Mouse (Mus musculus): ENCODE results near the gene Ttll7.

Ttll7 gene

DNA sequence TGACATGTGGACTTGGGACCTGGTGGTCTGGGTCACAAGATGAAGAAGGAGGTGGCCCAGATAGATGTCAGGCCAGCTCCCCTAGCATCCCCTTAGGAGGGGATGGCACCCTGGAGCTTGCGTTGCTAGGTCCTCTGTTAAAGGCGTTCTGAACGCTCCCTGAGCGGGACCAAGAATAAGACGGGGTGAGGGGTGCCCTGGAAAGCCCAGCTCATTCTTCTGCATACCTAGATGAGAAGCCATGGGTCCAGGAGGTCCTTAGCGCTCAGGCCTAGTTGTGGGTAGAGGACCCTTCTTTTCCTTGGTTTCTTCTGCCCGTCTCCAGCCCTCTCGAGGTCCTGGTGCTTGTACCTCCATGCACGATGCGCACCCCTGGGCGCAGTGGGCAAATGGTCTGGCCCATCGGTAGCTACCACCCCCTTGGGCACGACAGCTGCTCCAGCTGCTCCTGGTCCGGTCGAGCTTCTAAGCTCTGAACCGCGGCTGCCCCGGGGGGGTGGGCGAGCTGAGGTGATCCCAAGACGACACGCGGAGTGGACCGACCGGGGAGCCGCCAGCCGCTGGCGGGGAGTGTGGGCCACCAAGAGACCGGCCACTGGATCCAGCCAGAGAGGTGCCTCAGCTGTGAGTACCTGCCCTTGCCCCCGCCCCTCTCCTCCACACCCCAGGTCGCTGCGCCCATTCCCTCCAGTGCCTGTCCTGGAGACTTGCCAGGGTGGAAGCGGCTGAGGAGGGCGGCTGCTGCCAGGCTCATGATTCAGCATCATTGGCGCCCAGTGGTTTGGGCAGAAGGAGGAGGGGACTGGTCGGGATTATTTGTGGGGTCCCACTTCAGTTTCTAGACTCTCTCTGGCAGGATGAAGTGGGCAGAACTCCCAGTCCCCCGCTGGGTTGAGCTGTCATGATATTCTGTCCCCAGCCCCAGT, at the start of gene Ttll7:
Gene Ttll7, plus strand, starts transcription at position 402 of the 926 bp plus-strand sequence.
- DNase-seq (ENCODE audit: low read depth, low spot score) = no peak
- H3K27me3 ChIP-seq (ENCODE audit: control insufficient read depth, insufficient read depth, low read length, poor library complexity, severe bottlenecking) = no peaks in the 10 kb centered on the region
- no peaks in the 10 kb centered on the region for H3K36me3 ChIP-seq (ENCODE audit: control insufficient read depth, insufficient read depth, low read length, poor library complexity, severe bottlenecking)

DNA sequence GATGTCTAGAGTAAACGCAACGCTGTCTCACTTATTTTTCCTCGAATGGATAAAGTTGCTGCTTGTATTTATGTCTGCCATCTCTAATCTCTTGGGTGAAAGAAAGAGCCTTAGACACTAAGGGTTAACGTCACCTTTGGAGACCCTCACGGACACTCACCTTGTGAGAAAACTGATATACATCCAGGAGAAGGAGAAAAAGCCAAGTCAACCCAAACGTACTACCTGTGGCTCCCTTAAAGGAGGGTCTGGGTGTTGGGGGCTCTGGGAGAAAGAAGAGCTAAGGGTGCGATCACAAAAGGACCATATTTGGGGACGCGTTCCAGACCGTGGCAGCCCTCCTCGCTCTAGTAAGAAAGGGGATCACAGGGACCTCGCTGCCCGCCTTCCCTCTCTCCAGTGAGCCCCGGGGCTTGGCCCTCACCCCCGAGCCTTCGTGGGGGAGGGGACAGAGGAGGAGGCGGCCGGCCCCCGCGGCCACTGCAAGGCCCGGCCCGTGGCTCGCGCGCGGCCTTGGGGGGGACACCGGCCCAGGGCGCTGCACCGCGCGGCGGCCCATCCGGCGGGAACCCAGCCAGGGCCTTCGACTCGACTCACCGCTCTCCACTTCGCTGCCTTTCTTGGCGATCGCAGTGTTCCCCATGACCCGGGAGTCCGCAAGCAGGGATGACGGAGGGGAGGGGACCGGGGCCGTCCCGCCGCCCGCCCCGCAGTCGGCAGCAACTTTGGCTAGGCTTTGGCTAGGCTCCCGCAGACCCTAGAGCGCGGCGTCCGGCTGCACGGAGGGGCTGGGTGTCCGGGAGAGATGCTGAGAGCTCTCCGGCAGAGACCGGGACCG, 39.9 kb upstream of the Ttll7 start:
- Histone ChIP-seq H3K27me3 (ENCODE audit: control insufficient read depth, insufficient read depth, low read length, poor library complexity, severe bottlenecking) (no peaks in the 10 kb centered on the region), H3K36me3 (ENCODE audit: control insufficient read depth, insufficient read depth, low read length, poor library complexity, severe bottlenecking) (no peaks in the 10 kb centered on the region)
- no peak for DNase-seq (ENCODE audit: low read depth, low spot score)

DNA sequence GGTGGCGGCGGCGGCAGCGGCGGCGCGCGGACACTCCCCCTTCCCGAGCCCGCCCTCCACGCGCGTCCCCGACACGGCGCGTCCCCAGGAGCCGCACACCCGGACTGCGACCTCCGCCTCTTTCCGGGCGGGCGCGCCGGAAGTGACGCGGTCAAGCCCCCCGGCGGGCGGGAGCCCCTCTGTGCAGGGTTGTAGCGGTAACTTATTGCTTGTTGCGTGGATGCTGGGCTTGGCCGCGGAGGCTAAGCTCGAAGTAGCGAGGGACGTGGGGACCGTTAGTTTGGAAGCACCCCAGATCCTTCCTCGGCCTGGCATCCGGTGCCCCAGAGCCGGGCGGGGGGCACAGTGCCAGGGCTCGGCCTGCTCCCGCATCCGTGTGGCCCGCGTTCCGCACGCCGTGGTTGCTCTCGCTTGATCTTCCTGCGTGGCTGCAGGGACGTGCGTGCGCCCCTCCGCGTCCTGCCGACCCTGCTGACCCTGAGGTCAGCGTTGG, 39.2 kb upstream of the Ttll7 start, which contains the start of gene Prkacb:
Gene Prkacb, minus strand, starts transcription at position 90 of the 493 bp plus-strand sequence.
- peak; percentile 85 for DNase-seq (ENCODE audit: low read depth, low spot score)
- H3K36me3 ChIP-seq (ENCODE audit: control insufficient read depth, insufficient read depth, low read length, poor library complexity, severe bottlenecking) = no peaks in the 10 kb centered on the region

DNA sequence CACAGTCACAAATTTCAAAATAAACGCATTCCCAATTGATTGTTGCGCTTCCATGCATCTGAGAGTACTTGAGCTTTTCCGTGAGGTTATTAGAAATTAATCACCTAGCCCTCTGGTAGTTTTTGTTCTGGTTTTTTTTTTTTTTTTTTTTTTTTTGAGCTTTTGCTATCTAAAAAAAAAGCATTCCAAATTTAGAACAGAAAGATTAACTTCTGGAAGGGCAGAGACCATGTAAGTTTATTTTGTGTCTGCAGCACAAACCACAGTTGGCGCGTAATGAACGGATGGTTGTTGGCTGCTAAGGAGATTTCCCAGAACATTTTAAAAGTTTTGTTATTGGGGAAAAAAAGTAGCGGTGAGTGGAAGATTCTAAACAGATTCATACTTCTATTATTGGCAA, 38.5 kb upstream of the Ttll7 start:
- H3K36me3 ChIP-seq (ENCODE audit: control insufficient read depth, insufficient read depth, low read length, poor library complexity, severe bottlenecking) = no peaks in the 10 kb centered on the region
- DNase-seq (ENCODE audit: low read depth, low spot score) = no peak

More for the DNA sequence above, 39.2 kb upstream of the Ttll7 start, which contains the start of gene Prkacb:
- H3K27me3 ChIP-seq (ENCODE audit: control insufficient read depth, insufficient read depth, low read length, poor library complexity, severe bottlenecking) = no peaks in the 10 kb centered on the region

DNA sequence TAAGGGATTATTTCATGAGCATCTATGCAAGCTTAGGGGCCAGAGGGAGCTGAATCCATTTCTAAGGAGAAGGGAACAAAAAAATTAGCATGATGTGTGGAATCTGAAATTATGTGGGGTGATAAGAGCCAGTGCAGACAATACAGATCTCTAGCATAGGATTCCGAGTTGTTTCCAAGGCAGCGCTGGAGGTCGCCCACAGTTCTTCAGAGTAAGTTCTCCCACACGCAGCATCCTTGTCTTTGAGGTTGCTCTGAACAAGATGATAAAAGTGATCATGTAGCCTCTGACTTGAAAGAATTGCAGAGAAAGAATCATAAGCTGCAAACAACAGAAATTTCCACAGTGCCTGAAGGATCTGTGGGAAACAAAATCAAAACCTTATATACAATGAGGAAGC, 31.4 kb upstream of the Ttll7 start:
- Histone ChIP-seq H3K27me3 (ENCODE audit: control insufficient read depth, insufficient read depth, low read length, poor library complexity, severe bottlenecking) (no peaks in the 10 kb centered on the region), H3K36me3 (ENCODE audit: control insufficient read depth, insufficient read depth, low read length, poor library complexity, severe bottlenecking) (no peaks in the 10 kb centered on the region)
- DNase-seq (ENCODE audit: low read depth, low spot score) = no peak

More for the DNA sequence above, 38.5 kb upstream of the Ttll7 start:
- H3K27me3 ChIP-seq (ENCODE audit: control insufficient read depth, insufficient read depth, low read length, poor library complexity, severe bottlenecking) = no peaks in the 10 kb centered on the region

DNA sequence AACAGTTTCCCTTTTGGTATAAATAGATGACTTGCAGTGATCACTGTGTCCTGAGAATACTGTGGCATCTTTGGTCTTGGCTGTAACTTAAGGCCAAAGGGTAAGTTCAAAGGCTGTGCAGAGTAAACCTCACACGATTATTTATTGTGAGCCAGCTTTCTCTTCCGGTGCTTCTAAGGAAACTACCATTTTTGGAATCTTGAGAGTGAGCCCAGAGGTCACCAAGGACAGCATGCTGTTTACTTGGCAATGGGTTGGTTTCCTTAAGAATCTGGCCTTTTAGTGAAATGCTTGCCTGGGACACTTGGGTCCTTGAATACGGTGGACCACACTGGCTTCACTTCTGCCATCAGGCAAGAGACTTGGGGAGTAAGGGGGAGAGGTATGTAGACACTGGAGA, 9.4 kb upstream of the Ttll7 start:
- DNase-seq (ENCODE audit: low read depth, low spot score) = no peak
- H3K36me3 ChIP-seq (ENCODE audit: control insufficient read depth, insufficient read depth, low read length, poor library complexity, severe bottlenecking) = no peaks in the 10 kb centered on the region
- no peaks in the 10 kb centered on the region for H3K27me3 ChIP-seq (ENCODE audit: control insufficient read depth, insufficient read depth, low read length, poor library complexity, severe bottlenecking)

DNA sequence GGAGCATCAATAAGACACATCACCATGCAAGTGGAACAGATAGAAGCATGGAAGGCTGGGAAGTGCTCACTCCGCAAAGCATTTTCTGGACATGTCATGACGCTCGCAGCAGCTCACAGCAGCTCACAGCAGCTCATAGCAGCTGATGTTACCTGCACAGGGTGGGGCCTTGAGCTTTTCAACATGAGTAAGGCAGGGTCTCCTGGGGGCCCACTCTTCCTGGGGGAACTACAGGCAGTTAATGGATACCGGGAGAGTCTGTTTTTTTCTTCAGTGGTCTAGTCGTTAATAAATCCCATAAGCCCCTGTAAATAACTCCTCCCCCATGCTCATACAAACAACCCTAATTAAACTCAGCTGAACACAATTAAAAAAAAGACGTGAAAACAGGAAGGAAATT, 8.7 kb upstream of the Ttll7 start:
- no peak for DNase-seq (ENCODE audit: low read depth, low spot score)
- Histone ChIP-seq H3K27me3 (ENCODE audit: control insufficient read depth, insufficient read depth, low read length, poor library complexity, severe bottlenecking) (no peaks in the 10 kb centered on the region), H3K36me3 (ENCODE audit: control insufficient read depth, insufficient read depth, low read length, poor library complexity, severe bottlenecking) (no peaks in the 10 kb centered on the region)

DNA sequence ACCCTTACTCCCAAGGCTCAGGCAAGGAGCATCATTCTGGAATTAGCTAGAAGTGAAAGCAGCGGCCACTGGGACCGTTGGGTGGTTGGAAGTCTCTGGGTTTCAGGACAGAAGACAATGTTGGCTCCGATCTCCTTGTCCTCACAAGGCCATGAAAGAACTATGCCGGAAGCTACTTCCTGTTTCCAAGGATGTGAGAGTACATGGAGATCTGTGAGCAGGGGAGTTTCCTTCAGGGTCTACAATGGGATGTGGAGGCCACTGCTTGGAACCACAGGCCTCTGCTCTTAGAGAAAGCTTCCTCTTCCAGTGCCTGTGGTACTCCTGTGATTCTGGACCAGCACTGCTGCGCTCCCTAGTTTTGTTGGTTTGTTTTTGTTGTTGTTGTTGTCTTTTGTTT, 5.9 kb upstream of the Ttll7 start:
- Histone ChIP-seq H3K36me3 (ENCODE audit: control insufficient read depth, insufficient read depth, low read length, poor library complexity, severe bottlenecking) (no peaks in the 10 kb centered on the region), H3K27me3 (ENCODE audit: control insufficient read depth, insufficient read depth, low read length, poor library complexity, severe bottlenecking) (no peaks in the 10 kb centered on the region)
- no peak for DNase-seq (ENCODE audit: low read depth, low spot score)

DNA sequence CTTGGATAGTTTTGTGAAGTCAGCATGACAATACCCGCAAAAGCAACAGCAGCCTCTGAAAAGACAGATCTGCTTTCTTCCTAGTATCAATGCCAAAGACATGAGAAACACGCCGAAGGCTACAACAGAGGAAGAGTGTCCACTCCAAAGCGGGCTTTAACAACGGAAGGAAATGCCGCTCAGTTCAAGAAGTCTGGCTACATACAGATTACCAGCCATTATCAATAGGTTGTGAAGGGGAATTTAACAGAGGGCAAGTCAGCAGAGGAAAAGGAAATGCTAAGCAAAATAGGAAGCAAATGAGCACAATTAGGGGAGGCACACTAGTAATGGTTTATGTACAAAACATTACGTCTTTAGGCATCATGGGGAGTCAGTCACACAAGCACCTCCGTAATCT, 4.1 kb upstream of the Ttll7 start:
- H3K27me3 ChIP-seq (ENCODE audit: control insufficient read depth, insufficient read depth, low read length, poor library complexity, severe bottlenecking) = no peaks in the 10 kb centered on the region
- H3K36me3 ChIP-seq (ENCODE audit: control insufficient read depth, insufficient read depth, low read length, poor library complexity, severe bottlenecking) = no peaks in the 10 kb centered on the region
- DNase-seq (ENCODE audit: low read depth, low spot score) = no peak

DNA sequence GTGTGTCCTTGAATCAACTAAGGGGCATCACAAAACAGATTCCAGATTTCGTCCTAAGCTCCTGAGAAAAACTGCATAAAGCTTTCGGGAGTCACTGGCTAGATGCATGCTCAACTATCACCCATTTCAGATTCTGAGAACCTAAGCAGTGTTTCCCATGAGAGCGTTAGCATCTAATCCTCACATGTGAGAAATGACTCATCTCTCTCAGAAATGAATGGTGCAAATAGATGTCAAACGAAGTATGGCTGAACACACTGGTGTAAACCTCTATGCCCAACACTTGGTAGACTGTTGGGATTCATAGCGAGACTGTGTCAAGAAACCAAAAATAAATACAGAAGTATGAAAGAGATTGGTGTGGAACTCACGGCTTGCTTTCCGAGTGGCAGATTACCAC, 2.8 kb upstream of the Ttll7 start:
- DNase-seq (ENCODE audit: low read depth, low spot score) = no peak
- no peaks in the 10 kb centered on the region for H3K36me3 ChIP-seq (ENCODE audit: control insufficient read depth, insufficient read depth, low read length, poor library complexity, severe bottlenecking)
- no peaks in the 10 kb centered on the region for H3K27me3 ChIP-seq (ENCODE audit: control insufficient read depth, insufficient read depth, low read length, poor library complexity, severe bottlenecking)

DNA sequence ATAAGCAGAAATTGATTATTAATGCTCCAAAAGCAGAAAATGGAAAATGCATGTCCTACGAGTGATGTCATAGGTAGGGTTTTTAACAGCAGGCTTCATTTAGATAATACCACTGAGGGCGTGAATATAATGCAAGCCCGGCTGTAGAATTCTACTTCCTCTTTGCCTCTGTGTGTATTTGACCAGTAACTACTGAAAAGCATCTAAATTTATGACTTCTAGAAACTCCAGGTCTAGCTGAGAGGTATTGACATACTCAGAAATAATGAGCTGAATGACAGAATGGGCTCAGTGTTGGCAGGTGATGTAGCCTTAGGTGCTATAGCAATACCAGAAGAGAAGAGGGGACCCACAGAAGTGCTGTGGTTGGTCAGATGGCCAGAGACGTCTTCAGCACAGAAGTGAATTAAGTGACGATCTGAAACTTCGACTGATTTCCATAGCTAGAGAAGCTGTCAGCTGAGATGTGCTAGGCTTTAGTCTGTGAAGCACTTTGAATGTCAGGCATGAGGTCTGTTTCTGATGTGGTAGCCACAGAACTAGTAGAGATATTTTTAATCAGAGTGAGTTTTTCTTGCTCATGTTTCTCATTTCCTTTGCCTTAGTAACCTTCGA, 2.4 kb downstream of the Ttll7 start:
- DNase-seq (ENCODE audit: low read depth, low spot score) = no peak
- no peaks in the 10 kb centered on the region for H3K36me3 ChIP-seq (ENCODE audit: control insufficient read depth, insufficient read depth, low read length, poor library complexity, severe bottlenecking)
- no peaks in the 10 kb centered on the region for H3K27me3 ChIP-seq (ENCODE audit: control insufficient read depth, insufficient read depth, low read length, poor library complexity, severe bottlenecking)

DNA sequence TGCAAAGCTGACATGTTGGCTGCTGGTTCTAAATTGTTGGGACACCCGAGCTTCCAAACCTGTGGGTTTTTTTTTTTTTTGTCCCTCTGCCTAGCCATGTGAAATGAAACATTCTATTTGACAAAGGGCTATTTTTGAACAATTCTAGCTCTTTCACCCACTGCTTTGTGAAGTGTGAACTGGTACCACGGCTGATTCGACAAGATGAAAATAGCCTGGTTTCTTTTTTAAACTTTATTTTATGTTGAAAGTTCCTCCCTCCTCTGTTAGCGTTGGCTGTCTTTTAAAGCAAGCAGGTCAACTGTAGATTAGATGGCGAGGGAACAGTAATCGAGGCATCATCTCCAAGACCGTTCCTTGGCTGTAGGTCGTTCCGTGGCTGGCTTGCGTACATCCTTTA, 5.2 kb downstream of the Ttll7 start:
- Histone ChIP-seq H3K27me3 (ENCODE audit: control insufficient read depth, insufficient read depth, low read length, poor library complexity, severe bottlenecking) (no peaks in the 10 kb centered on the region), H3K36me3 (ENCODE audit: control insufficient read depth, insufficient read depth, low read length, poor library complexity, severe bottlenecking) (no peaks in the 10 kb centered on the region)
- DNase-seq (ENCODE audit: low read depth, low spot score) = no peak

DNA sequence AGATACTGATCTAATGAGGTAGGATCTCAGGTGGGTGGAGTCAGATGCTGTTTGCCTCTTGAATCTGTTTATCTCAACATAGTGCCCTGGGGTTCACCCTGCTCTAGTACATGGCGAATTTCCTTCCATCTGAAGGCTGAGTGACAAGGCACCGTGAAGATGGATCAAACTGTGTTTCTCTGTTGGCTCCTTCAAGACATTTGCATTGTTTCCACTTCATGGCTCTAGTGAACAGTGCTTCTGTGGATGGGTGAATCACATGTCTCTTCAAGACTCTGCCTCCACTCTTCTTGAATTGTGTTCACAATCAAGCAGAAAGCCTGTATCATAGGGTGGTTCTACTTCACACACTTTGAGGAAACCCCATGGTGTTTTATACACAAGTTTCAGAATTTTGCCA, 8.1 kb downstream of the Ttll7 start:
- Histone ChIP-seq H3K36me3 (ENCODE audit: control insufficient read depth, insufficient read depth, low read length, poor library complexity, severe bottlenecking) (no peaks in the 10 kb centered on the region), H3K27me3 (ENCODE audit: control insufficient read depth, insufficient read depth, low read length, poor library complexity, severe bottlenecking) (no peaks in the 10 kb centered on the region)
- DNase-seq (ENCODE audit: low read depth, low spot score) = no peak

DNA sequence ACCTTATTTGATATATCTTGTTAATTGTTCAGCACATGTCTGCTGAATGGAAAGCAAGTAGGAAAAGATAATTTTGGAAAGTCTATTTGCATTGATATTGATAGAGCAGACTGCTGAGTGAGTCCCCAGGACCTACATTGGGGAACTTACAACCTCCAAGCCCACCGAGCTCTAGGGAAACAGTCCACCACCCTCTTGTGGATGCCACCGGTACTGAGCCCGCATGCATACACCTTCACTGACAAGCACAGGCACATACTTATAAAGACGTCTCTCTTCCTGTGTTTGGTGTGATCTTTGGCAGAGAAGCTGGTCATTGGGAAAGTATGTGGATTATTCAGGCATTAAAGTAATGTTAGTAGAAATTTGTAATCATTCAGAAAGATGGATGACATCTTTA, 14.4 kb downstream of the Ttll7 start:
- no peaks in the 10 kb centered on the region for H3K27me3 ChIP-seq (ENCODE audit: control insufficient read depth, insufficient read depth, low read length, poor library complexity, severe bottlenecking)
- DNase-seq (ENCODE audit: low read depth, low spot score) = peak; percentile 13
- H3K36me3 ChIP-seq (ENCODE audit: control insufficient read depth, insufficient read depth, low read length, poor library complexity, severe bottlenecking) = no peaks in the 10 kb centered on the region

Data from splenic B cell, adult 2 months (primary cell).